Mouse (Mus musculus) C2C12 (cell line): ENCODE data around the gene Rhof. TPM values are rescaled to one million over a fixed set of nuclear protein-coding genes. Genes with fewer than 3 reads are reported as not detected.
A peak's percentile ranks its signal among the peaks of the same experiment; 100 is the strongest.

Experiments
- H3K27me3 ChIP-seq: one replicate; pipeline ENCODE4 v1.6.1; 2011; ENCODE audit not compliant: control insufficient read depth, insufficient read depth, insufficient read length
- H3K36me3 ChIP-seq: one replicate; pipeline ENCODE4 v1.6.1; 2011; ENCODE audit not compliant: control insufficient read depth, insufficient read depth
- H3K4me3 ChIP-seq: one replicate; pipeline ENCODE4 v1.5.1; 2011; ENCODE audit warnings: mild to moderate bottlenecking, control low read depth; ENCODE audit not compliant: poor library complexity, insufficient read depth, severe bottlenecking
- H3K79me2 ChIP-seq: one replicate; pipeline ENCODE4 v1.6.1; 2011; ENCODE audit not compliant: control insufficient read depth, insufficient read depth
- H3K79me3 ChIP-seq: one replicate; pipeline ENCODE4 v1.6.1; 2011; ENCODE audit warnings: low read depth, control low read depth
- H3ac ChIP-seq: one replicate; pipeline ENCODE3; 2011; ENCODE audit warnings: low read depth; ENCODE audit not compliant: control insufficient read depth, insufficient read length
- CEBPB ChIP-seq: IDR thresholded peaks from one replicate; pipeline ENCODE4 v1.6.1; 2011; ENCODE audit warnings: low read depth, mild to moderate bottlenecking, control low read depth, moderate library complexity
- CTCF ChIP-seq: IDR thresholded peaks from one replicate; pipeline ENCODE4 v1.5.1; 2011; ENCODE audit not compliant: control insufficient read depth, insufficient read depth, insufficient read length
- FOSL1 ChIP-seq: IDR thresholded peaks from one replicate; pipeline ENCODE4 v1.8.0; 2011; ENCODE audit warnings: mild to moderate bottlenecking, low read length; ENCODE audit not compliant: poor library complexity, insufficient read depth, severe bottlenecking
- MAX ChIP-seq: IDR thresholded peaks from one replicate; pipeline ENCODE4 v1.6.1; 2011; ENCODE audit warnings: mild to moderate bottlenecking, control low read depth
- MYOD1 ChIP-seq: IDR thresholded peaks from one replicate; pipeline ENCODE4 v1.6.1; 2011; ENCODE audit warnings: low read depth; ENCODE audit not compliant: control insufficient read depth, insufficient read length
- MYOG ChIP-seq: IDR thresholded peaks from one replicate; pipeline ENCODE4 v1.6.1; 2011; ENCODE audit not compliant: control insufficient read depth, insufficient read length; ENCODE audit errors: extremely low read depth
- USF1 ChIP-seq: IDR thresholded peaks from one replicate; pipeline ENCODE4 v1.6.1; 2011; ENCODE audit warnings: low read depth, mild to moderate bottlenecking, control low read depth, moderate library complexity
- polyA plus RNA-seq: library from polyadenylated mRNA; unstranded; fragments of >200 nt; fragmentation: generic; extraction: Trizol; gene quantifications from one replicate; pipeline ENCODE4 v1.2.1, GENCODE M21; 2012; ENCODE audit warnings: missing spikeins

Gene Rhof
- polyA plus RNA-seq, 1 experiment: 1.9 TPM

DNA sequence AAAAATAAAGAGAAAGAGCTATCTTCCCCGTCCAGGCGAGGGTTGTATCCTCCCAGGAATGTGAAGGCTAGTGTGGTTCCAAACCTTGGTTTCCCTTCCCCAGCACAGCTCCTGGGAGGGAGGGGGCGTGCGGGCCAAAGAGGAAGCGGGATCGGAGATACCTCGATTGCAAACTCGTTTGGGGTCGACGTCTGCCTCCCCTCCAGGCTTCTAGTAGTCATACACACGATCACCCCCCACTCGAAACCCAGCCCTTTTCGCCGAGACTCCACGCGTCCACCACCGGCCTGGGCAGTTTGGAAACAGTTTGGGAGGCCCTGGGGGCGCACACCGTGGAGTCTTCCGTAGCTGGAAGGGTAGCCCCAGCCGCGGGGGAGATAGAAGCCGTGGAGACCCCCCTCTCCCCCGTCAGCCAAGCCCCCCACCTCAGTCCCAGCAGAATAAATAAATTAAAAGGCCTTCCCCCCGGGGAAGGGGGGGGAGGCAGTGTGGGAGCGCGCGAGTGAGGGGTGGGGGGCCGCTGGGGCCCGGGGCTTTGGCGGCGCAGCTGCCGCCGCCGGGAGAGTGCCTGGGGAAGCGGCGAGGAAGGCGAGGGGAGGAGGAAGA lies 9.2 kb upstream of the Rhof start:
- Histone ChIP-seq H3K4me3 (peak overlapping the region; percentile 56), H3K36me3 (peaks cover 10% of the 10 kb centered on the region), H3ac (peak overlapping the region; percentile 93), H3K27me3 (no peaks in the 10 kb centered on the region), H3K79me3 (peaks cover 36% of the 10 kb centered on the region), H3K79me2 (peaks cover 82% of the 10 kb centered on the region)
- TF ChIP-seq CTCF (no peak), USF1 (no peak)

DNA sequence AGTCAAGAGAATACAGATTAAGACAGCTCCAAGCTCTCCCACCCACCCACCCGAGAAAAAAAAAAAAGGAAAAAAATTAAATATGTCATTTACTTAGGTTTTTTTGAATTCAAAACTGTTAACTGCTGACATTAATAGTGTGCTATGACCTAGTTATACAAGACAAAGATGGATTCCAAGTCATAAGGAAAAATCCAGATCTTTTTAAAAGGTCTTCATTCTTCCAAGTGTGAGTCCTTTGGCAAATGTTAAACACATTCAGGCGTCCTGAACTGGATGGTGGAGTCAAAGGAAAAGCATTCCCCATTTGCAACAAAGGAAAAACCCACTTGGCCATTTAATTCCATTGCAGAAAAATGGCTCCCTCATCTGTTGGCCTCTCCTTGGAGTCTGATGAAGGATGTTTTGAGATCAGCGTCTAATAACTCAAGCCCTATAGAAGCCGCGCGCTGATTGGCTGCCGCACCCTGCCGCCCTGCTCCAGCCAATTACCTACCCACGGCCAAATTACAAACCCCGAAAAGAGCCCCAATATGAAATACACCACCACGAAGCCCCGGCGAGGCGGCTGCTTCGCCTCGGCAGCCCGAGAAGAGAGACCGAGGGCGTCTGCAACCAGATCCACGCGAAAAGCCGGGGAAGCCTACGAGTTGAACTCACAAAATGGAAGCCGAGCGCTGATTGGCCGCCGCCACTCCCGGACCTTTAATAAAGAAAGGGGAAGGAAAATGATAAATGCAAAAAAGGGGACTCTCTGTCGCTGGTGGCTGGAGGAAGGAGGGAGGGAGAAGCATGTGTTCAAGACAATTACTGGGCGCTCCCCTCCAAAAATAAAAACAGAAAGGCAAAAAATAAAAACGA lies 8.4 kb upstream of the Rhof start:
- Histone ChIP-seq H3K79me2 (peaks cover 81% of the 10 kb centered on the region), H3K27me3 (no peaks in the 10 kb centered on the region), H3K36me3 (peaks cover 5% of the 10 kb centered on the region), H3K4me3 (peak overlapping the region; percentile 56), H3ac (peak overlapping the region; percentile 93), H3K79me3 (peaks cover 36% of the 10 kb centered on the region)
- peak; percentile 11 for TF ChIP-seq MAX
- no peak for TF ChIP-seq CTCF

DNA sequence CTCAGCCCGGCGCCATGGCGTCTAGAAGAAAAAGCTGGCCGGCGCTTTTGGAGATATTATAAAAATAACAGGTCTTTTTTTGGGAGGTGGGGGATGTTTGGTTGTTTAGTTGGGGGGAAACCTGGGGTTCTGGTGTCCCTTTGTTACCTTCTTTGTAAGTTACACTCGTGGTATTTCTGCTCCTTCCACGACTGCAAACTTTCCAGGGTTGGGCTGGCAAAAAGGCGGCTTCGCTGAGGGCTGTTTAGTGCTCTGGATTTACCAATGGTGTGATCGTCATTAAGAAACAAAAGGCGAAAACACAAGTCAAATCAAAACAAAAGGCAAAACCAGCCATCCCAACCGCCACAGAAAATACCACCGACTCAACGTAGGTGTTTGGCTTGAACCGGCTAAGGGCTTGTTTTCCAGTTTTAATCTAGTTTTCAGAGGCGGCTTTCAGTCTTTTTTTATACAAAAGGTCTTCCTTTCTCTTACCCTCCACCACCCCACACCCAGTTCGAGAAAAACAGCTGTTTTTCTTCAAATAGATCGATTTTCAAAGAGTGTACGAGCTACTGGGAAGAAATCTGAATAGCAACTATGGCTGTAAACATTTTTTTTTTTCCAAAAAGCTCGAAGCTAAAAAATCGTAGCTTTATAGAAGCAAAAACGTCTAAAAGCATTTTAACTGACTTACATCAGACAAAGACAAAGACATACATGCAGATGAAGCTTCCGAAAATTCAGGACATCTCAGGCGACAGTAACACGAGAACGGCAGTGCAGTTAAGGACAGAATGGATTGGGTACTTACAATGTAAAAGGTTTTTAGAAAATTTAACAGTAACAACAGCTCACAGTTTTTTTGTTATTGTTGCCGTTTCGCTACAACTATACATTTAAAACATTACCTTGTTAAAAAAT lies 7.5 kb upstream of the Rhof start:
- Histone ChIP-seq H3K79me2 (peaks cover 75% of the 10 kb centered on the region), H3K79me3 (peaks cover 34% of the 10 kb centered on the region), H3K27me3 (no peaks in the 10 kb centered on the region), H3K4me3 (peak overlapping the region; percentile 45), H3ac (peak overlapping the region; percentile 83), H3K36me3 (peaks cover 5% of the 10 kb centered on the region)
- TF ChIP-seq CTCF: no peak
- TF ChIP-seq USF1: no peak
- TF ChIP-seq MYOG: no peak
- TF ChIP-seq FOSL1: no peak
- no peak for TF ChIP-seq MAX
- TF ChIP-seq CEBPB: no peak
- TF ChIP-seq MYOD1: no peak

DNA sequence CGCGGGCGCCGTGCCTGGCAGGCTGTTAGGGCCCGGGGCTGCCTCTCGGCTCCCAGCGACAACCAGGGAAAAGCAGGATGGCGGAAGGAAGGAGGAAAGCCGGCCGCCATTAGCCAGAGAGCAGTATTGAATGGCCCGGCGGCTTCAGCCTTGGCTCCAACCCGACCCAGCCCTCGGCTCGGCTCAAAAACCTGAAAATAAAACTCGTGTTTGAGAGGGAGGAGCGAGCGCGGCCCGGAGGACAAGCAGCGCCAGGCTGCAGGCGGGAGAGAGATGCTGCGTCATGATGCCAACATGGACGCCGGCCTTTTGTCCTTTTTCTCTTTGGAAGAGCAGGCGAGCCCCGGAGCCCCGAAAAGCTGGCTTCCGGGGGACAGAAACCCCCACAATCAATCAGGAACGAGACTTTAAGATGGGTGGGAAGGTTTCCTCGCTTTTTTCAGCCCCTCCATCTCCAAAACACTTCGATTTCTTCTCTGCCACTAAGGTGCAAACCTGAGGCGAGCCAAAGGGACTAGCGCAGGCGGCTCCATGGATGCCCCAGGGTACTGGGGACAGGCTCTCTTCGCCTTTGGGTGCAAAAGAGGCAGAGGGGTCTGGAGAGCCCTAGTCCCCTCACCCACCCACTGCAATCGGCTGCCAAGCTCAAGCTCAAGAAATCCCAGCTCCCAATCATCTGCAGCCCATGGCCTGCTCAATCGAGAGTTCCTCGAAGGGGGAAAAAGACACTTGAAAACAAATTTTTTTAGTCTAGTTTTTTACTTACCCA lies 6.6 kb upstream of the Rhof start:
- no peak for TF ChIP-seq USF1
- peak; percentile 69 for TF ChIP-seq MAX
- Histone ChIP-seq H3K79me2 (peaks cover 67% of the 10 kb centered on the region), H3K36me3 (peaks cover 6% of the 10 kb centered on the region), H3ac (peak overlapping the region; percentile 83), H3K27me3 (no peaks in the 10 kb centered on the region), H3K4me3 (peak overlapping the region; percentile 45), H3K79me3 (peaks cover 32% of the 10 kb centered on the region)

DNA sequence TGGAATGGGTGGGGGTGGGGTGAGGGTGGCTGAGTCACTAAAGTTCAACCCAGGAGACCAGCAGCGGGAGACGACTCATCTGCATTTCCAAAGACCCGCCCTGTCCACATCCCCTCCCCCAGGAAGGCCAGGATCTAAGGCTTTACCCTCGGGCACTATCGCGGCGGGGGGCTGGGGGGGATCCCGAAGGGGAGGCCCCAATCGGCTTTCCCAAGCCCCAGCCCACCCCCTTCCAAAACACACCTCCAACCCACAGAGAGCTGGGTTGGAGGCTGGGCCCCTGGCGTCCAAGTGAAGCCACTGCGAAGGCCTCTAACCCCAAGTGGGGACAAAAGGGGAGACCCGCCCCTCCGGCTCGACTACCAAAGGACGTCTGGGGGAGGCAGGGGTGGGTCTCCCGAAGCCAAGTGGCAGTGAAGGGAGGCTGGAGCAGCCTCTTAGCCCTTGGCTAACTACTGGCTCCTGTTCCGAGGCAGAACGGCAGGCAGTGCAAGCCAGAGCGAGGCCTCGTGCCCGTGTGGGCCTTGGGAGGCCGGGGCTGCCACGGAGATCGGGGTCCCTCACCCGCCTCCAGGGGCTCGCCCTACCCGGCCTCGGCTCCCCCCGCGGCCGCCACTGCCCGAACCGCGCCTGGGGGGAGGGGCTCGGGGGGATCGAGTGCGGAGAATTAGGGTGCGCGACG lies 5.9 kb upstream of the Rhof start:
- TF ChIP-seq MAX (no peak), FOSL1 (no peak), USF1 (no peak), CTCF (no peak), MYOD1 (no peak), MYOG (no peak), CEBPB (no peak)
- Histone ChIP-seq H3K79me2 (peaks cover 59% of the 10 kb centered on the region), H3K79me3 (peaks cover 25% of the 10 kb centered on the region), H3K36me3 (peaks cover 8% of the 10 kb centered on the region), H3ac (peak overlapping the region; percentile 83), H3K4me3 (peak overlapping the region; percentile 45), H3K27me3 (no peaks in the 10 kb centered on the region)
